Mouse (Mus musculus): ENCODE results near the gene Gm26558. TPM values are rescaled to one million over a fixed set of nuclear protein-coding genes. Genes with fewer than 3 reads are reported as not detected.

Gm26558 gene
- total and polyA plus RNA-seq, 3 experiments = 0.24 to 0.81 TPM; not detected in 1

DNA sequence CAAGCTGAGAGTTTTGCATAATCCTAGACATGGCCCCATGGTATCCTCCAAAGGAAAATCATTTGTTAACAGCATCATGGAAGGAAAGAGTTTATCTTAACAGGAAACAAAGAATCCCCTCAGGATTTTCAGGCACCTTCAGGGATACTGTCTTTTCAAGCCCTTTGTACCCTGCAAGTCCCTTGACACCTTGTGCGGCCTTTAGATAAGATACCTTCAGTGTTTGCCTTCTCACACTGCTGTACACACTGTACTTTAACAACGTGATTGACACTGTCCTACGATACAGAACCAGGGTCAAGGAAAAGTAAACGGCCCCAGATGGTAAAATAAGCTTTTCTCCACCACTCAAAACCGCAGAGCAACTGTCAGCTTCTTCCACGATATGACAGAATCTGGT is 10.1 kb downstream of the Gm26558 start:
- H3K36me3 ChIP-seq (ENCODE audit: control insufficient read depth in 1 of 2, insufficient read depth in 2 of 2, low read length in 2 of 2) = no peaks in the 10 kb centered on the region
- H3K79me2 ChIP-seq (ENCODE audit: control insufficient read depth, insufficient read depth, low read length, poor library complexity) = no peaks in the 10 kb centered on the region
- peaks cover 11 to 20% of the 10 kb centered on the region in 2 experiments for H3K27me3 ChIP-seq (ENCODE audit: control insufficient read depth in 1 of 2, insufficient read depth in 2 of 2, low read length in 2 of 2)
- H3K4me1 ChIP-seq (ENCODE audit: control insufficient read depth in 1 of 2, insufficient read depth in 2 of 2, low read length in 2 of 2) = no peaks in the 10 kb centered on the region
- H3K9me3 ChIP-seq (replicated peaks; ENCODE audit: insufficient read depth, low read length) = no peaks in the 10 kb centered on the region
- no peak overlapping the region for H3K9ac ChIP-seq (ENCODE audit: control insufficient read depth, low read depth, low read length, poor library complexity, severe bottlenecking)
- TF ChIP-seq JUND (IDR thresholded peaks at IDR 0.05; ENCODE audit: low read depth, low read length) (no peak), CHD2 (IDR thresholded peaks at IDR 0.05; ENCODE audit: low read length) (no peak), MAFK (IDR thresholded peaks at IDR 0.05; ENCODE audit: borderline replicate concordance, low read depth, low read length) (no peak), POLR2AphosphoS2 (IDR thresholded peaks at IDR 0.05; ENCODE audit: low read length) (no peak), TBP (IDR thresholded peaks at IDR 0.05; ENCODE audit: low read depth, low read length) (no peak), ZMIZ1 (IDR thresholded peaks at IDR 0.05; ENCODE audit: low read depth, low read length) (no peak), RAD21 (IDR thresholded peaks at IDR 0.05; ENCODE audit: low read depth, low read length) (no peak), HCFC1 (IDR thresholded peaks at IDR 0.05; ENCODE audit: low read depth, low read length) (no peak), CHD1 (IDR thresholded peaks at IDR 0.05; ENCODE audit: low read depth, low read length) (no peak), ZNF384 (IDR thresholded peaks at IDR 0.05; ENCODE audit: low read depth, low read length) (no peak), ZC3H11A (IDR thresholded peaks at IDR 0.05; ENCODE audit: low read depth, low read length) (no peak), GATA1 (IDR thresholded peaks at IDR 0.05; ENCODE audit: low read depth, low read length) (no peak), USF2 (IDR thresholded peaks at IDR 0.05; ENCODE audit: borderline replicate concordance in 1 of 2, insufficient read depth in 1 of 2, low read depth in 1 of 2, low read length in 2 of 2) (no peak), MXI1 (IDR thresholded peaks at IDR 0.05; ENCODE audit: low read depth, low read length) (no peak), MAX (IDR thresholded peaks at IDR 0.05; ENCODE audit: low read length) (no peak)
- H3K27ac ChIP-seq (ENCODE audit: control insufficient read depth, low read depth, low read length) = no peak overlapping the region
- no peak for DNase-seq (ENCODE audit: low read depth, low spot score)
- H3K4me3 ChIP-seq (ENCODE audit: control insufficient read depth in 1 of 2, insufficient read depth in 1 of 2, low read depth in 2 of 2, low read length in 2 of 2) = no peak overlapping the region

DNA sequence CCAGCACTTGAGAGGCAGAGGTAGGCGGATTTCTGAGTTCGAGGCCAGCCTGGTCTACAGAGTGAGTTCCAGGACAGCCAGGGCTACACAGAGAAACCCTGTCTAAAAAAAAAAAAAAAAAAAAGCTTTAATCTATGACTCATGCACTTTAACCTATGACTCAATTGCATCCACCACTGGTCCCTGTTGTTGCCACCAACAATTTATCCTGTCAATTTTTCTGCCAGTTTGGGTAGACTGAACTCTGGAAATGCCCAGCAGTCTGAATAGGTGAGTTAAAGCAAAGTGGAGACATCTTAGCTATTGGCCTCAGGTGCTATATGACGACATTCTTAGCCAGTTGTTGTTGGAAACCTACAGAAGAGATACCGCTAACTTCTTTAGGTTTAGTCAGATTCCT is 12.4 kb downstream of the Gm26558 start:
- Histone ChIP-seq H3K27ac (ENCODE audit: control insufficient read depth, low read depth, low read length) (no peak overlapping the region), H3K9ac (ENCODE audit: control insufficient read depth, low read depth, low read length, poor library complexity, severe bottlenecking) (no peak overlapping the region), H3K4me3 (ENCODE audit: control insufficient read depth in 1 of 2, insufficient read depth in 1 of 2, low read depth in 2 of 2, low read length in 2 of 2) (no peak overlapping the region), H3K4me1 (ENCODE audit: control insufficient read depth in 1 of 2, insufficient read depth in 2 of 2, low read length in 2 of 2) (peaks cover 0 to 10% of the 10 kb centered on the region in 2 experiments; a peak in 2 of 4 replicates), H3K79me2 (ENCODE audit: control insufficient read depth, insufficient read depth, low read length, poor library complexity) (no peaks in the 10 kb centered on the region), H3K36me3 (ENCODE audit: control insufficient read depth in 1 of 2, insufficient read depth in 2 of 2, low read length in 2 of 2) (peaks cover 0 to 7% of the 10 kb centered on the region in 2 experiments; a peak in 2 of 4 replicates), H3K9me3 (replicated peaks; ENCODE audit: insufficient read depth, low read length) (no peaks in the 10 kb centered on the region), H3K27me3 (ENCODE audit: control insufficient read depth in 1 of 2, insufficient read depth in 2 of 2, low read length in 2 of 2) (peaks cover 9 to 15% of the 10 kb centered on the region in 2 experiments)
- TF ChIP-seq TCF12 (IDR thresholded peaks at IDR 0.05; ENCODE audit: low read depth, low read length) (no peak), POLR2A (IDR thresholded peaks at IDR 0.05; ENCODE audit: control insufficient read depth in 1 of 2, insufficient read depth in 1 of 2, low read depth in 1 of 2, low read length in 2 of 2, poor library complexity in 1 of 2) (no peak), SMC3 (IDR thresholded peaks at IDR 0.05; ENCODE audit: low read depth, low read length) (no peak), ZKSCAN1 (IDR thresholded peaks at IDR 0.05; ENCODE audit: low read depth, low read length) (no peak), MAX (IDR thresholded peaks at IDR 0.05; ENCODE audit: low read length) (no peak), KAT2A (conservative IDR thresholded peaks at IDR 0.05; ENCODE audit: low read depth, low read length) (no peak), TAL1 (IDR thresholded peaks at IDR 0.05; ENCODE audit: low read length) (no peak), CHD2 (IDR thresholded peaks at IDR 0.05; ENCODE audit: low read length) (no peak), POLR2AphosphoS5 (IDR thresholded peaks at IDR 0.05; ENCODE audit: borderline replicate concordance, low read depth, low read length) (no peak), TBP (IDR thresholded peaks at IDR 0.05; ENCODE audit: low read depth, low read length) (no peak), NRF1 (IDR thresholded peaks at IDR 0.05; ENCODE audit: insufficient read depth, low read depth, low read length, poor library complexity, severe bottlenecking) (no peak), RAD21 (IDR thresholded peaks at IDR 0.05; ENCODE audit: low read depth, low read length) (no peak), RCOR1 (IDR thresholded peaks at IDR 0.05; ENCODE audit: low read depth, low read length) (no peak), USF1 (IDR thresholded peaks at IDR 0.05; ENCODE audit: low read depth, low read length) (no peak)
- DNase-seq (ENCODE audit: low read depth, low spot score) = no peak
